Mouse (Mus musculus) spleen, adult 2 months (tissue): ENCODE measurements around the gene Zswim7. TPM values are rescaled to one million over a fixed set of nuclear protein-coding genes. Genes with fewer than 3 reads are reported as not detected.

Source experiments
- DNase-seq, 2 experiments: peaks; one replicate each; pipeline versions ENCODE4 v3.0.0 to v3.0.0-alpha.2; 2012 to 2021; ENCODE audit warnings: low spot score in 2 of 2, low read depth in 1 of 2
- H3K27ac ChIP-seq: fragments of 200-500 bp; 2 replicates; pipeline ENCODE4 v1.5.1; 2012; ENCODE audit warnings: low read length, inconsistent platforms; ENCODE audit not compliant: insufficient read depth
- H3K27me3 ChIP-seq: fragments of 200-500 bp; 2 replicates; pipeline ENCODE4 v1.6.1; 2012; ENCODE audit warnings: mild to moderate bottlenecking, moderate library complexity, low read length, inconsistent platforms; ENCODE audit not compliant: control insufficient read depth, insufficient read depth
- H3K36me3 ChIP-seq: fragments of 200-500 bp; 2 replicates; pipeline ENCODE4 v1.6.1; 2012; ENCODE audit warnings: mild to moderate bottlenecking, low read length, inconsistent platforms; ENCODE audit not compliant: control insufficient read depth, insufficient read depth
- H3K4me1 ChIP-seq: fragments of 200-500 bp; 2 replicates; pipeline ENCODE4 v1.6.1; 2011; ENCODE audit warnings: inconsistent platforms; ENCODE audit not compliant: control insufficient read depth, insufficient read depth, insufficient read length
- H3K4me3 ChIP-seq: fragments of 200-500 bp; 2 replicates; pipeline ENCODE4 v1.5.1; 2011; ENCODE audit warnings: mild to moderate bottlenecking, inconsistent platforms; ENCODE audit not compliant: insufficient read depth, insufficient read length; ENCODE audit errors: extremely low read depth
- CTCF ChIP-seq: fragments of 200-500 bp; IDR thresholded peaks from 2 replicates; pipeline ENCODE4 v1.5.1; 2011; ENCODE audit warnings: mild to moderate bottlenecking, inconsistent platforms; ENCODE audit not compliant: insufficient read depth, insufficient read length, insufficient replicate concordance; ENCODE audit errors: extremely low read depth
- POLR2A ChIP-seq: fragments of 200-500 bp; IDR thresholded peaks from 2 replicates; pipeline ENCODE4 v1.6.1; 2011; ENCODE audit warnings: low read depth, low read length, inconsistent platforms
- whole genome bisulfite sequencing: fragments of 180-500 bp; shearing (Covaris S2); methylation state at CpG from one replicate; pipeline ENCODE4 v1.1.7; 2018; 5-methylcytosine and 5-hydroxymethylcytosine counted together
- polyA plus RNA-seq: library from polyadenylated mRNA; depleted of rRNA; stranded (reverse); fragments of >200 nt; gene quantifications from 2 replicates; pipeline ENCODE4 v1.2.3, GENCODE M21; 2012; rRNA removed

Zswim7 gene
- polyA plus RNA-seq, 1 experiment = 4.4 TPM

GRCm38 (mm10) chr11:62220756-62221510 is 60.2 kb downstream of the Zswim7 start:
- 74% methylated on average over 7 of the region's 7 CpGs for WGBS
- DNase-seq = no peak

GRCm38 (mm10) chr11:62217751-62218150 is 63.4 kb downstream of the Zswim7 start:
- no peak for TF ChIP-seq CTCF
- no peak for TF ChIP-seq POLR2A
- Histone ChIP-seq H3K4me3 (no peak overlapping the region), H3K27ac (no peak overlapping the region), H3K27me3 (no peaks in the 10 kb centered on the region), H3K36me3 (no peaks in the 10 kb centered on the region), H3K4me1 (no peaks in the 10 kb centered on the region)
- WGBS = 93% methylated on average over 6 of the region's 6 CpGs
- no peak for DNase-seq

More at GRCm38 (mm10) chr11:62220756-62221510, 60.2 kb downstream of the Zswim7 start:
- Histone ChIP-seq H3K27me3 (no peaks in the 10 kb centered on the region), H3K4me1 (no peaks in the 10 kb centered on the region), H3K4me3 (no peak overlapping the region), H3K36me3 (no peaks in the 10 kb centered on the region), H3K27ac (no peak overlapping the region)
- TF ChIP-seq POLR2A (no peak), CTCF (no peak)

Other genes with a start within 250 kb of the Zswim7 start
- 1.3 and 2.1 TPM in 2 replicates for gene Adora2b, start 32.4 kb downstream of the Zswim7 start, polyA plus RNA-seq
- gene Ttc19, start 98 bp upstream of the Zswim7 start, polyA plus RNA-seq = 4.4 and 5.3 TPM in 2 replicates
- gene Pigl, start 177.1 kb upstream of the Zswim7 start, polyA plus RNA-seq = 4.1 and 4.5 TPM in 2 replicates
- gene Ncor1, start 177.2 kb upstream of the Zswim7 start, polyA plus RNA-seq = 78.5 and 84.5 TPM in 2 replicates